Mouse (Mus musculus): ENCODE measurements around the gene Klhdc1.

- TF ChIP-seq POLR2A (IDR thresholded peaks at IDR 0.05; ENCODE audit: insufficient read depth, low read depth, low read length) (no peak), CTCF (IDR thresholded peaks at IDR 0.05; ENCODE audit: insufficient read depth, low read depth, low read length) (no peak)
These were observed 2.7 kb upstream of the Klhdc1 start for GRCm38 (mm10) chr12:69238284-69238683.

Data from olfactory bulb, adult 2 months (tissue).